Mouse (Mus musculus) kidney, adult 2 months (tissue): ENCODE measurements around the gene Ebf1. TPM values are rescaled to one million over a fixed set of nuclear protein-coding genes. Genes with fewer than 3 reads are reported as not detected.

Experiments
- DNase-seq: peaks from one replicate; pipeline ENCODE4 v3.0.0; 2021
- H3K27ac ChIP-seq: fragments of 200-500 bp; 2 replicates; pipeline ENCODE4 v1.5.1; 2012; ENCODE audit warnings: low read depth, low read length, control low read depth, inconsistent platforms; ENCODE audit not compliant: insufficient read depth
- H3K27me3 ChIP-seq: fragments of 200-500 bp; replicated peaks from 2 replicates; pipeline ENCODE4 v1.6.1; 2012; ENCODE audit warnings: mild to moderate bottlenecking, moderate library complexity, low read length, inconsistent platforms; ENCODE audit not compliant: control insufficient read depth, insufficient read depth
- H3K36me3 ChIP-seq: fragments of 200-500 bp; 2 replicates; pipeline ENCODE4 v1.6.1; 2012; ENCODE audit warnings: mild to moderate bottlenecking, moderate library complexity, low read length, inconsistent platforms; ENCODE audit not compliant: control insufficient read depth, insufficient read depth
- H3K4me1 ChIP-seq: fragments of 200-500 bp; 2 replicates; pipeline ENCODE4 v1.6.1; 2011; ENCODE audit warnings: low read length; ENCODE audit not compliant: control insufficient read depth, insufficient read depth
- H3K4me3 ChIP-seq: fragments of 200-500 bp; 2 replicates; pipeline ENCODE4 v1.5.1; 2011; ENCODE audit warnings: mild to moderate bottlenecking, low read depth, low read length, control low read depth; ENCODE audit not compliant: insufficient read depth
- CTCF ChIP-seq: fragments of 200-500 bp; conservative IDR thresholded peaks from 2 replicates; pipeline ENCODE4 v1.5.1; 2011; ENCODE audit warnings: low read depth, mild to moderate bottlenecking, control low read depth, low read length, moderate library complexity, mixed read lengths; ENCODE audit not compliant: insufficient read depth, insufficient read length
- POLR2A ChIP-seq: fragments of 200-500 bp; IDR thresholded peaks from one replicate; pipeline ENCODE4 v1.6.1; 2011; ENCODE audit warnings: low read depth, low read length, control low read depth
- WGBS: fragments of 180-500 bp; shearing (Covaris S2); methylation state at CpG from one replicate; pipeline ENCODE4 v1.1.7; 2018; 5-methylcytosine and 5-hydroxymethylcytosine counted together
- polyA plus RNA-seq: library from polyadenylated mRNA; depleted of rRNA; stranded (reverse); fragments of >200 nt; gene quantifications from 2 replicates; pipeline ENCODE4 v1.2.3, GENCODE M21; 2012

Gene Ebf1
- polyA plus RNA-seq, 1 experiment: 12.2 TPM

- H3K4me3 ChIP-seq: no peak overlapping the region
- no peak for TF ChIP-seq CTCF
- no peak for TF ChIP-seq POLR2A
- WGBS: 21% methylated on average over 3 of the region's 3 CpGs
- no peaks in the 10 kb centered on the region for H3K4me1 ChIP-seq
- no peaks in the 10 kb centered on the region for H3K27me3 ChIP-seq
- DNase-seq: no peak
- H3K36me3 ChIP-seq: no peaks in the 10 kb centered on the region
- no peak overlapping the region for H3K27ac ChIP-seq
These were observed 110.3 kb downstream of the Ebf1 start for GRCm38 (mm10) chr11:44727376-44727775.

GRCm38 (mm10) chr11:44727821-44728220 is 110.7 kb downstream of the Ebf1 start:
- WGBS: 72% methylated on average over 2 of the region's 2 CpGs
- TF ChIP-seq CTCF (no peak), POLR2A (no peak)
- H3K27ac ChIP-seq: no peak overlapping the region
- no peaks in the 10 kb centered on the region for H3K36me3 ChIP-seq
- no peaks in the 10 kb centered on the region for H3K4me1 ChIP-seq
- H3K4me3 ChIP-seq: no peak overlapping the region
- DNase-seq: no peak
- no peaks in the 10 kb centered on the region for H3K27me3 ChIP-seq

DNA sequence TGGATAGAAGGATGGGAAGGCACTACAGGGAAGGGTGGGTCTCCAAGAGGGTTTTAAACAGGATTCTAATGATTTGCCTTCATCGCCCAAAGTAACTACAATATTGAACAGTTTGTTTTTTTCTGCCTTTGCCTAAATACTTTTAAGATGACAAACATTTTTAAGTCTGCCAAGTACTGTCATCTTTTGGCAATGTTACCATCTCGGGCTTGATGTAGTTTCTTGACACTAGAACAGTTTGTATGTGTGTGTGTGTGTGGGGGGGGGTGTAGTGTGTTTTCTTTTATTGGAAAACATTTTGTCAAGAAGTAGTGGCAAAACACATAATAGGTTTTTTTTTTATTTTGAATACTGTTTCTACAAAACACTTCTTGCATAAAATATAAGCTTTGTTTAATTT is 111.2 kb downstream of the Ebf1 start:
- Histone ChIP-seq H3K27me3 (no peaks in the 10 kb centered on the region), H3K4me1 (no peaks in the 10 kb centered on the region), H3K4me3 (no peak overlapping the region), H3K27ac (no peak overlapping the region), H3K36me3 (no peaks in the 10 kb centered on the region)
- no peak for DNase-seq
- WGBS: 71% methylated on average over 2 of the region's 2 CpGs
- TF ChIP-seq CTCF: no peak

DNA sequence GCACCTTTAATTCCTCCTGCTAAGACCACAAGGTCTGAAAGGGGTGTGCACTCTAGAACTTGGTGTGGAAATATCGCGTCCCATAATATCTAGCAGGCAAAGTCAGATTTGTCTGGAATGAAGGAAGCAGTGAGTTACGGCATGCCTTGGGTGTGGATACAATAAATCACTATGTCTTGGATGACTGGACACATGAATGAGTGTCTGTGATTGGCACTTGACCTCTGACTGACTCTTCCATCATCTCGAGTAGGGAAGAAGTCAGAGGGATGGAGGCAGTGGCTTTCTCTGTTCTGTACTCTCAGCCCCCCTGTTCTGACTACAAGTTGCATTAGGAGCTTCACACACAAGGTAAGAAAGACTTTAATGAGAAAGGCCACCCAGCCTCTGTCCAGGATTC is 112.8 kb downstream of the Ebf1 start:
- H3K27ac ChIP-seq: no peak overlapping the region
- TF ChIP-seq POLR2A (no peak), CTCF (no peak)
- H3K36me3 ChIP-seq: no peaks in the 10 kb centered on the region
- no peak for DNase-seq
- no peak overlapping the region for H3K4me3 ChIP-seq
- WGBS: 48% methylated on average over 4 of the region's 4 CpGs
- H3K27me3 ChIP-seq: no peaks in the 10 kb centered on the region
- H3K4me1 ChIP-seq: no peaks in the 10 kb centered on the region

DNA sequence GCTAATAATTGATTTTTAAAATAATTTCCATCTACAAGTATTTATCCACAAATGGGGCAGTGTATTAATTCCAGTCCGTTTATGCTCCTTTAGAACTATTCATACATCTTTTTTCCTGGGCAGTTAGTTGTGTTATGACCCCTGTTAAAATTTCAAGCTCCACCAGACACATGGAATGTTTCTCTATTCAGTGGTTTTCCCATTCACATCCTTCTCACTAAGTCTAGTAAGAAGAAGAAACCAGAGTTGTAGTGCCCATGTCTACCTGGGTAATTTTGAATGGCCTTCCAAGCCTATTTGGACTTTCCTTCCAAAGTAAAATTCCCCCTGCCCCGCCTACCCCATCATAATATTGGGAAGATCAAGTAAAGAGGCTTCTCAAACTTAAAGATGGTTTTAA is 114.6 kb downstream of the Ebf1 start:
- H3K27me3 ChIP-seq: no peaks in the 10 kb centered on the region
- no peaks in the 10 kb centered on the region for H3K36me3 ChIP-seq
- TF ChIP-seq CTCF (no peak), POLR2A (no peak)
- H3K27ac ChIP-seq: no peak overlapping the region
- H3K4me1 ChIP-seq: no peaks in the 10 kb centered on the region
- 70% methylated on average over 2 of the region's 2 CpGs for WGBS
- no peak for DNase-seq
- H3K4me3 ChIP-seq: no peak overlapping the region

DNA sequence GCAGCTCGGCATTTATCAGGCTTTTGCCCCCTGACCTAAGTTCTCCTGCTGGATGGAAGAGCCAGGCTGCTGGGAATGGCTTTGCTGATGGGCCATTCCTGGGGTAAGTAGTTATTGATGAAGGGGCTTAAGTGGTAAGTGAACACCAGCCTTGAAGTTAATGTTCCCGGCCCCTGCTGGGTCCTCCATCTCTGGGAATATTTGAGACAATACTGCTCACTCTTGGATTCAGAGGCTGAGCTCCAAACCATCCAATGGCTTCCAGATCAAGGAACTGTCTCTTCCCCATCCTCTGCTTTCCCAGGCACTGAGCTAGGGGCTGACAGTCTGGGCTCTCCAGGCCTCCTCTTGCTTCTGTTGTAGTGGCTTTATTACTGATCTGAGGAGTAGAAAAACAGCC is 116.2 kb downstream of the Ebf1 start:
- H3K27me3 ChIP-seq: no peaks in the 10 kb centered on the region
- no peak for TF ChIP-seq POLR2A
- TF ChIP-seq CTCF: no peak
- no peaks in the 10 kb centered on the region for H3K36me3 ChIP-seq
- DNase-seq: no peak
- H3K4me3 ChIP-seq: no peak overlapping the region
- H3K4me1 ChIP-seq: no peaks in the 10 kb centered on the region
- H3K27ac ChIP-seq: no peak overlapping the region
- WGBS: 60% methylated on average over 2 of the region's 2 CpGs

DNA sequence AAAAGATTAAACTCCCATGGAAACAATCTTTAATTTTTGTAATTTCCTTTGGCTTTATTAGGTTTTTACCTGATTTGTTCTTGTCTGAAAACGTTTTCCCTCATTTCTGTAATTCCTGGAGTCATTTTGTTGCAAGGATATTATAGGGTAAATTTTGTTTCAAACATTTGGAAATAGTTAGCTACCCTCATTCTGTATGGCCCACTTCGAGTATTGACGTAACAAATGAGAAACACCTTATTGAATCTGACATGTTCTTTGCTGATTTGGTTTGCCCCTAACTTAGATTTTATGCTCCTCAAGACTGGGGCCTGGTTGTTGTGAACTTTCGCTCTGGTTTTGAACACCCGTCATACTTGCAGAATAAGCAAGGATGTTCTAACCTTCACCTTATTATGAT is 120.9 kb downstream of the Ebf1 start:
- no peaks in the 10 kb centered on the region for H3K36me3 ChIP-seq
- no peak for DNase-seq
- H3K27ac ChIP-seq: no peak overlapping the region
- no peak overlapping the region for H3K4me3 ChIP-seq
- WGBS: 87% methylated on average over 5 of the region's 5 CpGs
- no peaks in the 10 kb centered on the region for H3K27me3 ChIP-seq
- TF ChIP-seq POLR2A (no peak), CTCF (no peak)
- H3K4me1 ChIP-seq: no peaks in the 10 kb centered on the region

GRCm38 (mm10) chr11:44738820-44739219 is 121.7 kb downstream of the Ebf1 start:
- no peak overlapping the region for H3K4me3 ChIP-seq
- H3K27me3 ChIP-seq: no peaks in the 10 kb centered on the region
- no peaks in the 10 kb centered on the region for H3K36me3 ChIP-seq
- H3K27ac ChIP-seq: no peak overlapping the region
- 61% methylated on average over 10 of the region's 10 CpGs for WGBS
- TF ChIP-seq CTCF: no peak
- H3K4me1 ChIP-seq: no peaks in the 10 kb centered on the region
- DNase-seq: no peak
